Mouse (Mus musculus): ENCODE data around the gene Jak1. TPM values are rescaled to one million over a fixed set of nuclear protein-coding genes. Genes with fewer than 3 reads are reported as not detected.

Gene Jak1
- total RNA-seq, 1 experiment, result 22.5 TPM

- H3K36me3 ChIP-seq (ENCODE audit: control insufficient read depth, insufficient read depth, low read length, poor library complexity, severe bottlenecking), result peaks cover 2% of the 10 kb centered on the region; the same call in 1 of the 2 replicates
- no peak overlapping the region for H3K9ac ChIP-seq (ENCODE audit: insufficient read depth, low read depth, low read length, poor library complexity, severe bottlenecking)
- H3K9me3 ChIP-seq (ENCODE audit: control insufficient read depth, insufficient read depth, low read depth, low read length), result no peaks in the 10 kb centered on the region
- no peak for TF ChIP-seq MAFK (IDR thresholded peaks at IDR 0.05; ENCODE audit: insufficient read depth, low read depth, low read length)
- no peak for TF ChIP-seq ZC3H11A (IDR thresholded peaks at IDR 0.05; ENCODE audit: borderline replicate concordance, low read depth, low read length)
- no peak overlapping the region for H3K27ac ChIP-seq (ENCODE audit: insufficient read depth, low read depth, low read length, poor library complexity, severe bottlenecking)
- DNase-seq (ENCODE audit: low read depth, low spot score), result no peak
- in situ Hi-C loops (cut with MboI; ENCODE audit: low sequenced_read_pairs in 2 of 2, unreplicated experiment in 2 of 2), result no loop called here
- H3K4me1 ChIP-seq (ENCODE audit: control insufficient read depth in 2 of 2, insufficient read depth in 2 of 2, low read length in 2 of 2, poor library complexity in 1 of 2), result no peaks in the 10 kb centered on the region
- H3K4me3 ChIP-seq (ENCODE audit: insufficient read depth in 1 of 2, low read depth in 1 of 2, low read length in 2 of 2, poor library complexity in 1 of 2, severe bottlenecking in 1 of 2), result no peak overlapping the region
Measured at GRCm38 (mm10) chr4:101177796-101178195, 87.3 kb downstream of the Jak1 start.

- peaks cover 2% of the 10 kb centered on the region; the same call in 1 of the 2 replicates for H3K36me3 ChIP-seq (ENCODE audit: control insufficient read depth, insufficient read depth, low read length, poor library complexity, severe bottlenecking)
- H3K4me1 ChIP-seq (ENCODE audit: control insufficient read depth in 2 of 2, insufficient read depth in 2 of 2, low read length in 2 of 2, poor library complexity in 1 of 2), result no peaks in the 10 kb centered on the region
- TF ChIP-seq ZC3H11A (IDR thresholded peaks at IDR 0.05; ENCODE audit: borderline replicate concordance, low read depth, low read length), result no peak
- TF ChIP-seq CHD2 (IDR thresholded peaks at IDR 0.05; ENCODE audit: low read depth, low read length), result no peak
- TF ChIP-seq HCFC1 (IDR thresholded peaks at IDR 0.05; ENCODE audit: borderline replicate concordance, insufficient read depth, low read length), result no peak
- no peaks in the 10 kb centered on the region for H3K9me3 ChIP-seq (ENCODE audit: control insufficient read depth, insufficient read depth, low read depth, low read length)
- H3K27ac ChIP-seq (ENCODE audit: insufficient read depth, low read depth, low read length, poor library complexity, severe bottlenecking), result no peak overlapping the region
- in situ Hi-C loops (cut with MboI; ENCODE audit: low sequenced_read_pairs in 2 of 2, unreplicated experiment in 2 of 2), result no loop called here
- H3K4me3 ChIP-seq (ENCODE audit: insufficient read depth in 1 of 2, low read depth in 1 of 2, low read length in 2 of 2, poor library complexity in 1 of 2, severe bottlenecking in 1 of 2), result no peak overlapping the region
- no peak overlapping the region for H3K9ac ChIP-seq (ENCODE audit: insufficient read depth, low read depth, low read length, poor library complexity, severe bottlenecking)
- DNase-seq (ENCODE audit: low read depth, low spot score), result no peak
Measured at GRCm38 (mm10) chr4:101176123-101176522, 89.0 kb downstream of the Jak1 start.

GRCm38 (mm10) chr4:101174916-101175625 lies 90.0 kb downstream of the Jak1 start:
- Histone ChIP-seq H3K9me3 (ENCODE audit: control insufficient read depth, insufficient read depth, low read depth, low read length) (no peaks in the 10 kb centered on the region), H3K4me1 (ENCODE audit: control insufficient read depth in 2 of 2, insufficient read depth in 2 of 2, low read length in 2 of 2, poor library complexity in 1 of 2) (no peaks in the 10 kb centered on the region), H3K27ac (ENCODE audit: insufficient read depth, low read depth, low read length, poor library complexity, severe bottlenecking) (no peak overlapping the region), H3K36me3 (ENCODE audit: control insufficient read depth, insufficient read depth, low read length, poor library complexity, severe bottlenecking) (peaks cover 2% of the 10 kb centered on the region; the same call in 1 of the 2 replicates), H3K4me3 (ENCODE audit: insufficient read depth in 1 of 2, low read depth in 1 of 2, low read length in 2 of 2, poor library complexity in 1 of 2, severe bottlenecking in 1 of 2) (no peak overlapping the region), H3K9ac (ENCODE audit: insufficient read depth, low read depth, low read length, poor library complexity, severe bottlenecking) (no peak overlapping the region)
- in situ Hi-C loops (cut with MboI; ENCODE audit: low sequenced_read_pairs in 2 of 2, unreplicated experiment in 2 of 2), result no loop called here
- TF ChIP-seq CHD2 (IDR thresholded peaks at IDR 0.05; ENCODE audit: low read depth, low read length), result no peak
- no peak for TF ChIP-seq ZC3H11A (IDR thresholded peaks at IDR 0.05; ENCODE audit: borderline replicate concordance, low read depth, low read length)
- no peak for TF ChIP-seq ZNF384 (IDR thresholded peaks at IDR 0.05; ENCODE audit: low read depth, low read length)
- no peak for TF ChIP-seq HCFC1 (IDR thresholded peaks at IDR 0.05; ENCODE audit: borderline replicate concordance, insufficient read depth, low read length)
- no peak for TF ChIP-seq MAFK (IDR thresholded peaks at IDR 0.05; ENCODE audit: insufficient read depth, low read depth, low read length)
- DNase-seq (ENCODE audit: low read depth, low spot score), result no peak

- Histone ChIP-seq H3K4me3 (ENCODE audit: insufficient read depth in 1 of 2, low read depth in 1 of 2, low read length in 2 of 2, poor library complexity in 1 of 2, severe bottlenecking in 1 of 2) (no peak overlapping the region), H3K27ac (ENCODE audit: insufficient read depth, low read depth, low read length, poor library complexity, severe bottlenecking) (no peak overlapping the region), H3K9me3 (ENCODE audit: control insufficient read depth, insufficient read depth, low read depth, low read length) (no peaks in the 10 kb centered on the region), H3K9ac (ENCODE audit: insufficient read depth, low read depth, low read length, poor library complexity, severe bottlenecking) (no peak overlapping the region), H3K4me1 (ENCODE audit: control insufficient read depth in 2 of 2, insufficient read depth in 2 of 2, low read length in 2 of 2, poor library complexity in 1 of 2) (no peaks in the 10 kb centered on the region), H3K36me3 (ENCODE audit: control insufficient read depth, insufficient read depth, low read length, poor library complexity, severe bottlenecking) (no peaks in the 10 kb centered on the region; the same call in 1 of the 2 replicates)
- in situ Hi-C loops (cut with MboI; ENCODE audit: low sequenced_read_pairs in 2 of 2, unreplicated experiment in 2 of 2), result no loop called here
- DNase-seq (ENCODE audit: low read depth, low spot score), result no peak
- TF ChIP-seq HCFC1 (IDR thresholded peaks at IDR 0.05; ENCODE audit: borderline replicate concordance, insufficient read depth, low read length), result no peak
- no peak for TF ChIP-seq CHD2 (IDR thresholded peaks at IDR 0.05; ENCODE audit: low read depth, low read length)
- no peak for TF ChIP-seq ZC3H11A (IDR thresholded peaks at IDR 0.05; ENCODE audit: borderline replicate concordance, low read depth, low read length)
- TF ChIP-seq MAFK (IDR thresholded peaks at IDR 0.05; ENCODE audit: insufficient read depth, low read depth, low read length), result no peak
- no peak for TF ChIP-seq ZNF384 (IDR thresholded peaks at IDR 0.05; ENCODE audit: low read depth, low read length)
Measured at GRCm38 (mm10) chr4:101172738-101173137, 92.3 kb downstream of the Jak1 start.
